Mouse (Mus musculus) kidney, embryonic 14.5 days (tissue): ENCODE data around the gene Abcc4. TPM values are rescaled to one million over a fixed set of nuclear protein-coding genes. Genes with fewer than 3 reads are reported as not detected.

ENCODE experiments used
- ATAC-seq: fragments of 200-750 bp; cut with Nextera tagmentation; 2 replicates; pipeline ENCODE4 v1.8.0; 2017; ENCODE audit warnings: moderate number of reproducible peaks, mild to moderate bottlenecking, moderate TSS enrichment, moderate library complexity; ENCODE audit not compliant: low FRiP score, low TSS enrichment
- H3K27ac ChIP-seq: fragments of 300-500 bp; sonication (generic); 2 replicates; pipeline ENCODE4 v1.5.1; 2014; ENCODE audit warnings: low read depth, mild to moderate bottlenecking, low read length, moderate library complexity, mixed read lengths
- H3K27me3 ChIP-seq: fragments of 300-500 bp; sonication (generic); 2 replicates; pipeline ENCODE4 v1.6.1; 2014; ENCODE audit warnings: mild to moderate bottlenecking, low read length; ENCODE audit not compliant: control insufficient read depth, insufficient read depth
- H3K36me3 ChIP-seq: fragments of 300-500 bp; sonication (generic); 2 replicates; pipeline ENCODE4 v1.6.1; 2014; ENCODE audit warnings: low read length, mixed read lengths; ENCODE audit not compliant: control insufficient read depth, insufficient read depth
- H3K4me1 ChIP-seq: fragments of 300-500 bp; sonication (generic); 2 replicates; pipeline ENCODE4 v1.6.1; 2014; ENCODE audit warnings: low read length, mixed read lengths; ENCODE audit not compliant: control insufficient read depth, insufficient read depth
- H3K4me2 ChIP-seq: fragments of 300-500 bp; sonication (generic); replicated peaks from 2 replicates; pipeline ENCODE4 v1.6.1; 2014; ENCODE audit warnings: low read depth, mild to moderate bottlenecking, low read length
- H3K4me3 ChIP-seq: fragments of 300-500 bp; sonication (generic); 2 replicates; pipeline ENCODE4 v1.5.1; 2014; ENCODE audit warnings: mild to moderate bottlenecking, low read length
- H3K9ac ChIP-seq: fragments of 300-500 bp; sonication (generic); 2 replicates; pipeline ENCODE4 v1.6.1; 2014; ENCODE audit warnings: low read depth, mild to moderate bottlenecking, low read length, moderate library complexity
- H3K9me3 ChIP-seq: fragments of 300-500 bp; sonication (generic); 2 replicates; pipeline ENCODE4 v1.6.1; 2016; ENCODE audit warnings: low read length; ENCODE audit not compliant: control insufficient read depth
- WGBS: fragments of 180-500 bp; shearing (Covaris S2); extraction: QIAGEN DNeasy Blood & Tissue Kit; methylation state at CpG from one replicate; pipeline ENCODE4 v1.1.7; 2014; 5-methylcytosine and 5-hydroxymethylcytosine counted together
- polyA plus RNA-seq: library from polyadenylated mRNA; unstranded; fragments of >200 nt; fragmentation: Nextera tagmentation; extraction: Ambion mirVana; gene quantifications from 2 replicates; pipeline ENCODE4 v1.2.1, GENCODE M21; 2014

Abcc4 gene
- polyA plus RNA-seq, result 5.4 and 12.2 TPM in 2 replicates

GRCm38 (mm10) chr14:118705808-118706731 lies at the start of gene Abcc4:
TSS of gene Abcc4 (minus strand) at chr14:118706219.
- peak within 1 kb of the TSS; percentile 63 for H3K9ac ChIP-seq
- no peak within 1 kb of the TSS for H3K27ac ChIP-seq
- under 1% methylated on average over 97 of the region's 106 CpGs for WGBS
- peaks cover 8% of the 10 kb centered on the region; the same call in 1 of the 2 replicates for H3K4me1 ChIP-seq
- H3K4me3 ChIP-seq, result peak within 1 kb of the TSS; percentile 61
- peak within 1 kb of the TSS; percentile 98 for H3K4me2 ChIP-seq
- H3K9me3 ChIP-seq, result no peaks in the 10 kb centered on the region
- peaks cover 10% of the 10 kb centered on the region; the same call in 1 of the 2 replicates for H3K27me3 ChIP-seq
- H3K36me3 ChIP-seq, result no peaks in the 10 kb centered on the region
- peak; percentile 77 for ATAC-seq

GRCm38 (mm10) chr14:118751193-118751753 lies 45.3 kb upstream of the Abcc4 start:
- 72% methylated on average over 8 of the region's 8 CpGs for WGBS
- H3K36me3 ChIP-seq, result no peaks in the 10 kb centered on the region
- no peak overlapping the region for H3K4me2 ChIP-seq
- no peaks in the 10 kb centered on the region for H3K27me3 ChIP-seq
- no peak overlapping the region for H3K27ac ChIP-seq
- ATAC-seq, result no peak
- H3K9ac ChIP-seq, result no peak overlapping the region
- H3K4me3 ChIP-seq, result no peak overlapping the region
- H3K9me3 ChIP-seq, result no peaks in the 10 kb centered on the region
- H3K4me1 ChIP-seq, result no peaks in the 10 kb centered on the region

- Histone ChIP-seq H3K27ac (no peak overlapping the region), H3K4me3 (no peak overlapping the region), H3K9me3 (no peaks in the 10 kb centered on the region), H3K4me1 (no peaks in the 10 kb centered on the region), H3K27me3 (no peaks in the 10 kb centered on the region), H3K36me3 (no peaks in the 10 kb centered on the region), H3K9ac (no peak overlapping the region), H3K4me2 (no peak overlapping the region)
- no peak for ATAC-seq
- 85% methylated on average over 6 of the region's 6 CpGs for WGBS
Observed at GRCm38 (mm10) chr14:118750505-118751192, 44.6 kb upstream of the Abcc4 start.

GRCm38 (mm10) chr14:118749715-118750114 lies 43.7 kb upstream of the Abcc4 start:
- no peak overlapping the region for H3K4me2 ChIP-seq
- 0 out of 2 replicates have a peak, but pooled peaks have one; percentile 28 for ATAC-seq
- H3K27me3 ChIP-seq, result no peaks in the 10 kb centered on the region
- H3K9me3 ChIP-seq, result no peaks in the 10 kb centered on the region
- no peaks in the 10 kb centered on the region for H3K4me1 ChIP-seq
- no peaks in the 10 kb centered on the region for H3K36me3 ChIP-seq
- no peak overlapping the region for H3K27ac ChIP-seq
- no peak overlapping the region for H3K4me3 ChIP-seq
- 63% methylated on average over 4 of the region's 4 CpGs for WGBS
- no peak overlapping the region for H3K9ac ChIP-seq

- ATAC-seq, result no peak
- Histone ChIP-seq H3K4me3 (no peak overlapping the region), H3K4me1 (no peaks in the 10 kb centered on the region), H3K36me3 (no peaks in the 10 kb centered on the region), H3K27ac (no peak overlapping the region), H3K9me3 (no peaks in the 10 kb centered on the region), H3K27me3 (no peaks in the 10 kb centered on the region), H3K9ac (no peak overlapping the region), H3K4me2 (no peak overlapping the region)
- WGBS, result 95% methylated on average over 2 of the region's 2 CpGs
Observed at GRCm38 (mm10) chr14:118749068-118749467, 43.0 kb upstream of the Abcc4 start.

- no peaks in the 10 kb centered on the region for H3K4me1 ChIP-seq
- no peak overlapping the region for H3K9ac ChIP-seq
- no peaks in the 10 kb centered on the region; the same call in 1 of the 2 replicates for H3K9me3 ChIP-seq
- 75% methylated on average over 5 of the region's 5 CpGs for WGBS
- no peak for ATAC-seq
- no peaks in the 10 kb centered on the region for H3K36me3 ChIP-seq
- no peak overlapping the region for H3K4me3 ChIP-seq
- H3K27ac ChIP-seq, result no peak overlapping the region
- no peak overlapping the region for H3K4me2 ChIP-seq
- no peaks in the 10 kb centered on the region for H3K27me3 ChIP-seq
Observed at GRCm38 (mm10) chr14:118742862-118743261, 36.8 kb upstream of the Abcc4 start.

- no peak for ATAC-seq
- H3K36me3 ChIP-seq, result no peaks in the 10 kb centered on the region
- H3K27me3 ChIP-seq, result no peaks in the 10 kb centered on the region
- H3K27ac ChIP-seq, result no peak overlapping the region
- no peaks in the 10 kb centered on the region; the same call in 1 of the 2 replicates for H3K9me3 ChIP-seq
- H3K4me2 ChIP-seq, result no peak overlapping the region
- H3K4me1 ChIP-seq, result no peaks in the 10 kb centered on the region
- H3K4me3 ChIP-seq, result no peak overlapping the region
- H3K9ac ChIP-seq, result no peak overlapping the region
Observed at GRCm38 (mm10) chr14:118741780-118742179, 35.8 kb upstream of the Abcc4 start.

GRCm38 (mm10) chr14:118737251-118737888 lies 31.4 kb upstream of the Abcc4 start:
- no peaks in the 10 kb centered on the region for H3K4me1 ChIP-seq
- no peak overlapping the region for H3K4me3 ChIP-seq
- no peaks in the 10 kb centered on the region; the same call in 1 of the 2 replicates for H3K9me3 ChIP-seq
- 27% methylated on average over 12 of the region's 12 CpGs for WGBS
- H3K27me3 ChIP-seq, result no peaks in the 10 kb centered on the region
- no peak overlapping the region for H3K4me2 ChIP-seq
- no peak overlapping the region for H3K27ac ChIP-seq
- no peaks in the 10 kb centered on the region for H3K36me3 ChIP-seq
- ATAC-seq, result no peak
- H3K9ac ChIP-seq, result no peak overlapping the region
